Mouse (Mus musculus): ENCODE measurements at regions not wholly inside any gene's neighbourhood (a gene's known extent, or its start where the extent isn't known, plus 50 kb on each side); places are given as distances from the start of the nearest gene placed in this dataset.

DNA sequence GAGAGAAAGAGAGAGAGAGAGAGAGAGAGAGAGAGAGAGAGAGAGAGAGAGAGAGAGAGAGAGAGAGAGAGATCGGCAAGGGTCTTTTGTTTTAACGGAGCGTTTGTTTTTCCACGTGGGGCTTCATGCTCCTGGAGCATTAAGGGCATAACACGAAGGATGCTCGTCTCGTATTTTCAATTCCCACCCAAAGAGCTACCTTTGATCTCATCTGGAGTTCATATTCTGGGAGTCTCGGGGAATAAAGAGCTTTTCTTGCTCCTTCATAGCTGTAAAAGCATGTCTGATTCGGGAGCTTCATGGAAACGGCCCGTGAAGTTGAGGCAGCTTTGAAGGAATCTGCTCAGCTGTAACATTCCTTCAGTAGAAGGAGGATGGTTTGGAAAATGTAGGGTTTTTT is 174.5 kb upstream of the Mocs2 start:
- DNase-seq (ENCODE audit: low spot score), result peak; percentile 14
- 36% methylated on average over 11 of the region's 11 CpGs for WGBS
- Histone ChIP-seq H3K27ac (ENCODE audit: low read depth, low read length) (no peak overlapping the region), H3K4me3 (ENCODE audit: low read depth, low read length) (no peak overlapping the region), H3K4me2 (replicated peaks; ENCODE audit: low read depth, low read length) (no peak overlapping the region), H3K4me1 (replicated peaks; ENCODE audit: control insufficient read depth, insufficient read depth, low read length) (no peaks in the 10 kb centered on the region), H3K9me3 (ENCODE audit: control insufficient read depth, low read length) (no peaks in the 10 kb centered on the region), H3K9ac (ENCODE audit: low read depth, low read length) (no peak overlapping the region), H3K27me3 (ENCODE audit: control insufficient read depth, insufficient read depth, low read length) (no peaks in the 10 kb centered on the region), H3K36me3 (ENCODE audit: control insufficient read depth, insufficient read depth, low read length) (no peaks in the 10 kb centered on the region)
- no peak for ATAC-seq (ENCODE audit: low FRiP score)

GRCm38 (mm10) chr13:114654267-114654666 is 163.8 kb upstream of the Mocs2 start:
- H3K4me1 ChIP-seq (replicated peaks; ENCODE audit: control insufficient read depth, insufficient read depth, low read length), result no peaks in the 10 kb centered on the region
- H3K27ac ChIP-seq (ENCODE audit: low read depth, low read length), result no peak overlapping the region
- no peak overlapping the region for H3K9ac ChIP-seq (ENCODE audit: low read depth, low read length)
- H3K4me2 ChIP-seq (replicated peaks; ENCODE audit: low read depth, low read length), result no peak overlapping the region
- no peaks in the 10 kb centered on the region for H3K27me3 ChIP-seq (ENCODE audit: control insufficient read depth, insufficient read depth, low read length)
- H3K4me3 ChIP-seq (ENCODE audit: low read depth, low read length), result no peak overlapping the region
- WGBS, result 91% methylated on average over 7 of the region's 7 CpGs
- no peak for DNase-seq (ENCODE audit: low spot score)
- no peak for ATAC-seq (ENCODE audit: low FRiP score)
- no peaks in the 10 kb centered on the region for H3K9me3 ChIP-seq (ENCODE audit: control insufficient read depth, low read length)
- no peaks in the 10 kb centered on the region for H3K36me3 ChIP-seq (ENCODE audit: control insufficient read depth, insufficient read depth, low read length)

DNA sequence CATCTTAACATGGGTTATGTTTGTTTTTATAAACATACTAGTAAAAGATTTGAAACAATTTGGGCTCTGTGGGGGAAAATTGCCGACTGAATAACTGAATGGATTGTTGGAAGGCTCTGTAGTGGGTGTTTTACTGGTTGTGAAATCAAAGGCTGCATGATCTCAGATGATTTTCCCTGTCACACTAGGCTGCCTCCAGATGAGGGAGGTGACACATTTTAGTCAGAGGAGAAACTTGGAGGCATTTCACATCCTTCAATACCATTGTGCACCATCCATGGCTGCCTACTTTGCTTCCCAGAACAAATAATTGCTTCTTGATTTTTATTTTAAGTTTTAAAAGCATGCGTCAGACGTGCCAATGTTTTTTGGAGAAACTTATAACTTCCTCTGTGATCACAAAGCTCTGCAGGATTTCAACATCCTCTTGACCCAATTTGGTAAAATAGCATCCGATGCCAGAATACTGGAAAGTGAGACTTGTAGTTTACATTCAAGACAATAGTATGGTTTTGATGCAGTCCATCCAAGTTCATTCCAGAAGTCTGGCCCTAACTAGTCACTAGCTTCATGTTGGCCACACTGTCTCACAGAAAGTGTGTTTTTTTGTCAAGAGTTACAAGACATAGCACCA is 163.0 kb upstream of the Mocs2 start:
- no peak overlapping the region for H3K9ac ChIP-seq (ENCODE audit: low read depth, low read length)

DNA sequence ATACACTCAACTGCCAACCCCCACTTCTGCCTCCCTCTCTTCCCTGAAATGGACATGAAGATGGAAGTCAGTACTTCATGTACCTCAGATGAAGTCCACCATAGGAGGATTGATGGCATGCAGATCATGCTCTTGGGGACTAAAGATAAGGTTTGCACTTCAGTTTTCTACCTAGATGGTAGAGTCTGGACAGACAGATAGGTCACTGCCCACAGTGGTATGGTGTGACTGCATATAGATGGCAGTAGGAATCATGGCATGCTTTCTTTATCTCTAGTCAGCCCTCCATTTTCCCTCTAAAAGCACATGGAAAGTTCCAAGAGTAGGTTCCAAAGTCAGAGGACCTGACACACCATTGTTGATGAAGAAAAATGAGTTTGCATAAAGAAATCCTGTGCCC is 145.6 kb upstream of the Mocs2 start:
- no peaks in the 10 kb centered on the region for H3K9me3 ChIP-seq (ENCODE audit: control insufficient read depth, low read length)
- DNase-seq (ENCODE audit: low spot score) (no peak), ATAC-seq (ENCODE audit: low FRiP score) (no peak)
- no peaks in the 10 kb centered on the region for H3K27me3 ChIP-seq (ENCODE audit: control insufficient read depth, insufficient read depth, low read length)
- H3K9ac ChIP-seq (ENCODE audit: low read depth, low read length), result no peak overlapping the region
- H3K4me3 ChIP-seq (ENCODE audit: low read depth, low read length), result no peak overlapping the region
- no peaks in the 10 kb centered on the region for H3K4me1 ChIP-seq (replicated peaks; ENCODE audit: control insufficient read depth, insufficient read depth, low read length)
- no peak overlapping the region for H3K27ac ChIP-seq (ENCODE audit: low read depth, low read length)
- H3K36me3 ChIP-seq (ENCODE audit: control insufficient read depth, insufficient read depth, low read length), result no peaks in the 10 kb centered on the region
- no peak overlapping the region for H3K4me2 ChIP-seq (replicated peaks; ENCODE audit: low read depth, low read length)

More for the DNA sequence above, 163.0 kb upstream of the Mocs2 start:
- ATAC-seq (ENCODE audit: low FRiP score) (no peak), DNase-seq (ENCODE audit: low spot score) (no peak)
- Histone ChIP-seq H3K4me3 (ENCODE audit: low read depth, low read length) (no peak overlapping the region), H3K9me3 (ENCODE audit: control insufficient read depth, low read length) (no peaks in the 10 kb centered on the region), H3K27ac (ENCODE audit: low read depth, low read length) (no peak overlapping the region), H3K4me2 (replicated peaks; ENCODE audit: low read depth, low read length) (no peak overlapping the region), H3K4me1 (replicated peaks; ENCODE audit: control insufficient read depth, insufficient read depth, low read length) (no peaks in the 10 kb centered on the region), H3K36me3 (ENCODE audit: control insufficient read depth, insufficient read depth, low read length) (no peaks in the 10 kb centered on the region), H3K27me3 (ENCODE audit: control insufficient read depth, insufficient read depth, low read length) (no peaks in the 10 kb centered on the region)
- 86% methylated on average over 4 of the region's 4 CpGs for WGBS

GRCm38 (mm10) chr13:114679703-114680378 is 138.2 kb upstream of the Mocs2 start:
- ATAC-seq (ENCODE audit: low FRiP score), result no peak
- H3K27me3 ChIP-seq (ENCODE audit: control insufficient read depth, insufficient read depth, low read length), result no peaks in the 10 kb centered on the region
- H3K4me1 ChIP-seq (replicated peaks; ENCODE audit: control insufficient read depth, insufficient read depth, low read length), result no peaks in the 10 kb centered on the region
- no peak overlapping the region for H3K27ac ChIP-seq (ENCODE audit: low read depth, low read length)
- 80% methylated on average over 5 of the region's 5 CpGs for WGBS
- H3K4me2 ChIP-seq (replicated peaks; ENCODE audit: low read depth, low read length), result no peak overlapping the region
- no peak for DNase-seq (ENCODE audit: low spot score)
- H3K4me3 ChIP-seq (ENCODE audit: low read depth, low read length), result no peak overlapping the region
- no peaks in the 10 kb centered on the region for H3K9me3 ChIP-seq (ENCODE audit: control insufficient read depth, low read length)
- H3K9ac ChIP-seq (ENCODE audit: low read depth, low read length), result no peak overlapping the region
- H3K36me3 ChIP-seq (ENCODE audit: control insufficient read depth, insufficient read depth, low read length), result no peaks in the 10 kb centered on the region

- Histone ChIP-seq H3K9me3 (ENCODE audit: control insufficient read depth, low read length) (no peaks in the 10 kb centered on the region), H3K4me3 (ENCODE audit: low read depth, low read length) (no peak overlapping the region), H3K27ac (ENCODE audit: low read depth, low read length) (no peak overlapping the region), H3K4me2 (replicated peaks; ENCODE audit: low read depth, low read length) (no peak overlapping the region), H3K9ac (ENCODE audit: low read depth, low read length) (no peak overlapping the region), H3K27me3 (ENCODE audit: control insufficient read depth, insufficient read depth, low read length) (no peaks in the 10 kb centered on the region), H3K4me1 (replicated peaks; ENCODE audit: control insufficient read depth, insufficient read depth, low read length) (no peaks in the 10 kb centered on the region), H3K36me3 (ENCODE audit: control insufficient read depth, insufficient read depth, low read length) (no peaks in the 10 kb centered on the region)
- ATAC-seq (ENCODE audit: low FRiP score) (no peak), DNase-seq (ENCODE audit: low spot score) (no peak)
- 60% methylated on average over 9 of the region's 9 CpGs for WGBS
These were observed 137.7 kb upstream of the Mocs2 start for GRCm38 (mm10) chr13:114680379-114680733.

- H3K36me3 ChIP-seq (ENCODE audit: control insufficient read depth, insufficient read depth, low read length), result no peaks in the 10 kb centered on the region
- no peak overlapping the region for H3K4me3 ChIP-seq (ENCODE audit: low read depth, low read length)
- 85% methylated on average over 4 of the region's 4 CpGs for WGBS
- H3K9me3 ChIP-seq (ENCODE audit: control insufficient read depth, low read length), result no peaks in the 10 kb centered on the region
- H3K27ac ChIP-seq (ENCODE audit: low read depth, low read length), result no peak overlapping the region
- DNase-seq (ENCODE audit: low spot score) (no peak), ATAC-seq (ENCODE audit: low FRiP score) (no peak)
- H3K9ac ChIP-seq (ENCODE audit: low read depth, low read length), result no peak overlapping the region
- H3K27me3 ChIP-seq (ENCODE audit: control insufficient read depth, insufficient read depth, low read length), result no peaks in the 10 kb centered on the region
- no peaks in the 10 kb centered on the region for H3K4me1 ChIP-seq (replicated peaks; ENCODE audit: control insufficient read depth, insufficient read depth, low read length)
- no peak overlapping the region for H3K4me2 ChIP-seq (replicated peaks; ENCODE audit: low read depth, low read length)
These were observed 136.8 kb upstream of the Mocs2 start for GRCm38 (mm10) chr13:114681196-114681595.

GRCm38 (mm10) chr13:114681887-114682286 is 136.1 kb upstream of the Mocs2 start:
- ATAC-seq (ENCODE audit: low FRiP score), result no peak
- WGBS, result 89% methylated on average over 4 of the region's 4 CpGs

GRCm38 (mm10) chr13:114682891-114683290 is 135.1 kb upstream of the Mocs2 start:
- H3K27ac ChIP-seq (ENCODE audit: low read depth, low read length), result no peak overlapping the region
- no peaks in the 10 kb centered on the region for H3K4me1 ChIP-seq (replicated peaks; ENCODE audit: control insufficient read depth, insufficient read depth, low read length)
- ATAC-seq (ENCODE audit: low FRiP score), result no peak
- H3K4me2 ChIP-seq (replicated peaks; ENCODE audit: low read depth, low read length), result no peak overlapping the region
- 91% methylated on average over 5 of the region's 5 CpGs for WGBS
- DNase-seq (ENCODE audit: low spot score), result no peak
- no peaks in the 10 kb centered on the region for H3K27me3 ChIP-seq (ENCODE audit: control insufficient read depth, insufficient read depth, low read length)
- H3K36me3 ChIP-seq (ENCODE audit: control insufficient read depth, insufficient read depth, low read length), result no peaks in the 10 kb centered on the region
- H3K4me3 ChIP-seq (ENCODE audit: low read depth, low read length), result no peak overlapping the region
- H3K9me3 ChIP-seq (ENCODE audit: control insufficient read depth, low read length), result no peaks in the 10 kb centered on the region
- H3K9ac ChIP-seq (ENCODE audit: low read depth, low read length), result no peak overlapping the region

More at GRCm38 (mm10) chr13:114681887-114682286, 136.1 kb upstream of the Mocs2 start:
- no peaks in the 10 kb centered on the region for H3K36me3 ChIP-seq (ENCODE audit: control insufficient read depth, insufficient read depth, low read length)
- no peak overlapping the region for H3K9ac ChIP-seq (ENCODE audit: low read depth, low read length)
- H3K4me2 ChIP-seq (replicated peaks; ENCODE audit: low read depth, low read length), result no peak overlapping the region
- no peaks in the 10 kb centered on the region for H3K27me3 ChIP-seq (ENCODE audit: control insufficient read depth, insufficient read depth, low read length)
- no peak for DNase-seq (ENCODE audit: low spot score)
- no peaks in the 10 kb centered on the region for H3K9me3 ChIP-seq (ENCODE audit: control insufficient read depth, low read length)
- H3K4me3 ChIP-seq (ENCODE audit: low read depth, low read length), result no peak overlapping the region
- no peaks in the 10 kb centered on the region for H3K4me1 ChIP-seq (replicated peaks; ENCODE audit: control insufficient read depth, insufficient read depth, low read length)
- H3K27ac ChIP-seq (ENCODE audit: low read depth, low read length), result no peak overlapping the region
